Mouse (Mus musculus) MEL (cell line): Measurements from ENCODE around the gene Ints11. TPM values are rescaled to one million over a fixed set of nuclear protein-coding genes. Genes with fewer than 3 reads are reported as not detected.

Experiments
- DNase-seq: peaks from one replicate; pipeline ENCODE4 v3.0.0; 2011; ENCODE audit warnings: low read depth, low spot score
- H3K27ac ChIP-seq: 2 replicates; pipeline ENCODE4 v1.5.1; 2012; ENCODE audit warnings: low read depth, mild to moderate bottlenecking, control low read depth, low read length, moderate library complexity; ENCODE audit not compliant: control insufficient read depth
- H3K27me3 ChIP-seq, 2 experiments: fragments of 150-350 bp in 1 of 2; sonication (generic) in 1 of 2; 2 replicates each; pipeline ENCODE4 v1.6.1; 2012; ENCODE audit warnings: low read length in 2 of 2, mild to moderate bottlenecking in 2 of 2, improper control_type of control experiment in 1 of 2, moderate library complexity in 1 of 2; ENCODE audit not compliant: insufficient read depth in 2 of 2, control insufficient read depth in 1 of 2
- H3K36me3 ChIP-seq, 2 experiments: 2 replicates each; pipeline ENCODE4 v1.6.1; 2012 to 2014; ENCODE audit warnings: low read length in 2 of 2, improper control_type of control experiment in 1 of 2, inconsistent platforms in 1 of 2, mild to moderate bottlenecking in 1 of 2; ENCODE audit not compliant: insufficient read depth in 2 of 2, control insufficient read depth in 1 of 2
- H3K4me1 ChIP-seq, 2 experiments: fragments of 150-350 bp in 1 of 2; sonication (generic) in 1 of 2; 2 replicates each; pipeline ENCODE4 v1.6.1; 2012; ENCODE audit warnings: low read length in 2 of 2, improper control_type of control experiment in 1 of 2, mild to moderate bottlenecking in 1 of 2; ENCODE audit not compliant: insufficient read depth in 2 of 2, control insufficient read depth in 1 of 2
- H3K4me3 ChIP-seq, 2 experiments: fragments of 150-350 bp in 1 of 2; sonication (generic) in 1 of 2; 2 replicates each; pipeline ENCODE4 v1.5.1; 2012; ENCODE audit warnings: low read depth in 2 of 2, low read length in 2 of 2, mild to moderate bottlenecking in 2 of 2, moderate library complexity in 2 of 2, control low read depth in 1 of 2, improper control_type of control experiment in 1 of 2; ENCODE audit not compliant: control insufficient read depth in 1 of 2, insufficient read depth in 1 of 2
- H3K79me2 ChIP-seq: 2 replicates; pipeline ENCODE4 v1.6.1; 2012; ENCODE audit warnings: mild to moderate bottlenecking, low read length, moderate library complexity; ENCODE audit not compliant: control insufficient read depth, poor library complexity, insufficient read depth
- H3K9ac ChIP-seq: 2 replicates; pipeline ENCODE4 v1.6.1; 2012; ENCODE audit warnings: low read depth, mild to moderate bottlenecking, control low read depth, low read length, moderate library complexity; ENCODE audit not compliant: control insufficient read depth, poor library complexity, severe bottlenecking
- H3K9me3 ChIP-seq: fragments of 150-350 bp; sonication (generic); replicated peaks from 2 replicates; pipeline ENCODE4 v1.6.1; 2012; ENCODE audit warnings: mild to moderate bottlenecking, low read length, improper control_type of control experiment, moderate library complexity; ENCODE audit not compliant: insufficient read depth
- BHLHE40 ChIP-seq: IDR thresholded peaks from 2 replicates; pipeline ENCODE4 v1.6.1; 2012; ENCODE audit warnings: low read depth, mild to moderate bottlenecking, inconsistent platforms, low read length, improper control_type of control experiment, borderline replicate concordance
- CTCF ChIP-seq, 3 experiments: IDR thresholded peaks in 2 of 3; conservative IDR thresholded peaks in 1 of 3; 2 replicates each; pipeline ENCODE4 v1.5.1; 2011 to 2012; ENCODE audit warnings: low read length in 3 of 3, low read depth in 2 of 3, mild to moderate bottlenecking in 2 of 3, improper control_type of control experiment in 1 of 3, inconsistent platforms in 1 of 3, mixed read lengths in 1 of 3, moderate library complexity in 1 of 3; ENCODE audit not compliant: control insufficient read depth in 1 of 3, insufficient read depth in 1 of 3, poor library complexity in 1 of 3, severe bottlenecking in 1 of 3
- ELF1 ChIP-seq: IDR thresholded peaks from 2 replicates; pipeline ENCODE4 v1.6.1; 2014; ENCODE audit warnings: low read depth, mild to moderate bottlenecking, inconsistent platforms, low read length, improper control_type of control experiment, moderate library complexity
- JUND ChIP-seq: IDR thresholded peaks from 2 replicates; pipeline ENCODE4 v1.6.1; 2011; ENCODE audit warnings: low read depth, mild to moderate bottlenecking, improper control_type of control experiment, low read length
- MAFK ChIP-seq: IDR thresholded peaks from 2 replicates; pipeline ENCODE4 v1.6.1; 2011; ENCODE audit warnings: low read depth, mild to moderate bottlenecking, low read length, improper control_type of control experiment, borderline replicate concordance
- MAX ChIP-seq: IDR thresholded peaks from 2 replicates; pipeline ENCODE4 v1.6.1; 2011; ENCODE audit warnings: low read length, improper control_type of control experiment
- MAZ ChIP-seq: IDR thresholded peaks from 2 replicates; pipeline ENCODE4 v1.6.1; 2012; ENCODE audit warnings: low read depth, mild to moderate bottlenecking, inconsistent platforms, low read length, improper control_type of control experiment
- MEF2A ChIP-seq: IDR thresholded peaks from 2 replicates; pipeline ENCODE4 v1.6.1; 2014; ENCODE audit warnings: low read depth, mild to moderate bottlenecking, inconsistent platforms, low read length, improper control_type of control experiment; ENCODE audit not compliant: poor library complexity, insufficient replicate concordance, severe bottlenecking; ENCODE audit errors: extremely low read depth
- MXI1 ChIP-seq: IDR thresholded peaks from 2 replicates; pipeline ENCODE4 v1.6.1; 2011; ENCODE audit warnings: mild to moderate bottlenecking, low read depth, low read length, improper control_type of control experiment
- MYB ChIP-seq: IDR thresholded peaks from 2 replicates; pipeline ENCODE4 v1.6.1; 2011; ENCODE audit warnings: mild to moderate bottlenecking, low read depth, low read length, improper control_type of control experiment
- NELFE ChIP-seq: IDR thresholded peaks from 2 replicates; pipeline ENCODE4 v1.6.1; 2011; ENCODE audit warnings: low read depth, low read length, improper control_type of control experiment
- NRF1 ChIP-seq: IDR thresholded peaks from 2 replicates; pipeline ENCODE4 v1.6.1; 2014; ENCODE audit warnings: low read depth, mild to moderate bottlenecking, inconsistent platforms, low read length, improper control_type of control experiment, moderate library complexity; ENCODE audit not compliant: poor library complexity, insufficient read depth, severe bottlenecking
- POLR2A ChIP-seq, 2 experiments: IDR thresholded peaks; 2 replicates each; pipeline ENCODE4 v1.6.1; 2011 to 2012; ENCODE audit warnings: low read length in 2 of 2, mild to moderate bottlenecking in 2 of 2, control low read depth in 1 of 2, improper control_type of control experiment in 1 of 2, low read depth in 1 of 2, moderate library complexity in 1 of 2; ENCODE audit not compliant: control insufficient read depth in 1 of 2, insufficient read depth in 1 of 2, poor library complexity in 1 of 2
- POLR2AphosphoS2 ChIP-seq: IDR thresholded peaks from 2 replicates; pipeline ENCODE4 v1.6.1; 2011; ENCODE audit warnings: low read length, improper control_type of control experiment
- POLR2AphosphoS5 ChIP-seq: IDR thresholded peaks from 2 replicates; pipeline ENCODE4 v1.6.1; 2012; ENCODE audit warnings: low read depth, borderline replicate concordance, mild to moderate bottlenecking, inconsistent platforms, low read length, moderate library complexity, mixed read lengths
- SIN3A ChIP-seq: IDR thresholded peaks from 2 replicates; pipeline ENCODE4 v1.6.1; 2012; ENCODE audit warnings: low read length, improper control_type of control experiment, inconsistent platforms
- SMC3 ChIP-seq: IDR thresholded peaks from 2 replicates; pipeline ENCODE4 v1.6.1; 2011; ENCODE audit warnings: low read depth, low read length, improper control_type of control experiment
- TBP ChIP-seq: IDR thresholded peaks from 2 replicates; pipeline ENCODE4 v1.8.0; 2011; ENCODE audit warnings: low read depth, low read length, improper control_type of control experiment
- TCF12 ChIP-seq: IDR thresholded peaks from 2 replicates; pipeline ENCODE4 v1.6.1; 2014; ENCODE audit warnings: low read depth, mild to moderate bottlenecking, inconsistent platforms, low read length, improper control_type of control experiment, moderate library complexity
- USF1 ChIP-seq: IDR thresholded peaks from 2 replicates; pipeline ENCODE4 v1.6.1; 2014; ENCODE audit warnings: low read depth, mild to moderate bottlenecking, inconsistent platforms, low read length, improper control_type of control experiment, moderate library complexity
- ZC3H11A ChIP-seq: IDR thresholded peaks from 2 replicates; pipeline ENCODE4 v1.6.1; 2012; ENCODE audit warnings: low read depth, mild to moderate bottlenecking, inconsistent platforms, low read length, improper control_type of control experiment
- ZKSCAN1 ChIP-seq: IDR thresholded peaks from 2 replicates; pipeline ENCODE4 v1.6.1; 2012; ENCODE audit warnings: low read depth, mild to moderate bottlenecking, inconsistent platforms, low read length, improper control_type of control experiment, moderate library complexity
- ZMIZ1 ChIP-seq: IDR thresholded peaks from 2 replicates; pipeline ENCODE4 v1.6.1; 2012; ENCODE audit warnings: low read depth, mild to moderate bottlenecking, inconsistent platforms, low read length, improper control_type of control experiment, moderate library complexity
- polyA plus RNA-seq, 2 experiments: library from polyadenylated mRNA; stranded (reverse) in 1 of 2; unstranded in 1 of 2; fragments of >175 nt in 1 of 2; fragments of >200 nt in 1 of 2; gene quantifications; 2 replicates each; pipeline versions ENCODE4 v1.2.1 to v1.2.4; 2012; ENCODE audit warnings: low replicate concordance in 2 of 2, low read depth in 1 of 2; ENCODE audit not compliant: insufficient read length in 2 of 2, insufficient read depth in 1 of 2, missing spikeins in 1 of 2
- total RNA-seq: library from RNA; depleted of rRNA; stranded (reverse); fragments of 300-350 nt; gene quantifications from 2 replicates; pipeline ENCODE4 v1.2.3, GENCODE M21; 2012

Gene Ints11
- total and polyA plus RNA-seq, 3 experiments = 78.9 to 96.8 TPM; not detected in 1

DNA sequence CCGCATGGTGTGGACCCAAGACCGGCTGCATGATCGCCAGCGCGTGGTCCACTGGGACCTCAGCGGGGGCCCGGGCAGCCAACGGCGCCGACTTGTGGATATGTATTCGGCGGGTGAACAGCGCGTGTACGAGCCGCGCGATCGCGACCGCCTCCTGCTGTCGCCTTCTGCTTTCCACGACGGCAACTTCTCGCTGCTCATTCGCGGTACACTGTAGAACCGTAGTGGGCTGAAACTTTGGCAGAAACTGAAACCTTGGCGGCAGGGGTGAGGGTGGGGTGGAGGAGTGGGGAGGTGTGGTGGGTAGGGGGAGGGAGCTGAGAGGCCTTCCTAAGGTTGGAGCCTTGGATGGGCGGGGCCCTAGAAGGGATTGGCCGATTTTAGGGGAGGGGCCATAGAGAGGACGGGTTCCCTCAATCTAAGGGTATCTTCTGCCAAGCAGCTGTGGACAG lies 28.3 kb upstream of the Ints11 start:
- H3K9ac ChIP-seq = peak overlapping the region; percentile 83

DNA sequence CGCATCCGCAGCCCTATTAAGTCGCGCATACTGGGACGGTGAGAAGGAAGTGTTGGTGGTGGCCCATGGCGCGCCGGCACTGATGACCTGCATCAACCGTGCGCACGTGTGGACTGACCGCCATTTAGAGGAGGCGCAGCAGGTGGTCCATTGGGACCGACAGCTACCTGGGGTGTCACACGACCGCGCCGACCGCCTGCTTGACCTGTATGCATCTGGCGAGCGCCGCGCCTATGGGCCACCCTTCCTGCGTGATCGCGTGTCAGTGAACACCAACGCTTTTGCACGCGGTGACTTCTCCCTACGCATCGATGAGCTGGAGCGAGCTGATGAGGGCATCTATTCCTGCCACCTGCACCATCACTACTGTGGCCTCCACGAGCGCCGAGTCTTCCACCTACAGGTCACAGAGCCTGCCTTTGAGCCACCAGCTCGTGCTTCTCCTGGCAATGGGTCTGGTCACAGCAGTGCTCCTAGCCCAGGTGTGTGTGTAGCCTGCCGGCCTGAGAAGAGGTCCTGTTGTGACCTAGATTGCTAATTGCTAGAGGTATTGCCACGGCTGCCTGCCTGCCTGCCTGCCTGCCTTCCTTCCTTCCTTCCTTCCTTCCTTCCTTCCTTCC lies 27.6 kb upstream of the Ints11 start:
- no peak for DNase-seq
- no peaks in the 10 kb centered on the region for H3K9me3 ChIP-seq
- H3K36me3 ChIP-seq = no peaks in the 10 kb centered on the region; a peak in 1 of 4 replicates
- H3K4me1 ChIP-seq = 0 out of 4 replicates have a peak, but pooled peaks cover 0 to 3% of the 10 kb centered on the region in 2 experiments
- no peaks in the 10 kb centered on the region for H3K27me3 ChIP-seq
- H3K27ac ChIP-seq = no peak overlapping the region
- H3K4me3 ChIP-seq = no peak overlapping the region
- peaks cover 2% of the 10 kb centered on the region; the same call in 1 of the 2 replicates for H3K79me2 ChIP-seq
- TF ChIP-seq TCF12 = no peak
- TF ChIP-seq ELF1 = no peak
- no peak for TF ChIP-seq BHLHE40
- TF ChIP-seq MYB = no peak
- no peak for TF ChIP-seq TBP
- TF ChIP-seq MEF2A = no peak
- no peak for TF ChIP-seq SMC3
- no peak for TF ChIP-seq POLR2AphosphoS2
- TF ChIP-seq USF1 = no peak
- no peak overlapping the region for H3K9ac ChIP-seq

More for the DNA sequence above, 28.3 kb upstream of the Ints11 start:
- peak; percentile 93 for DNase-seq
- no peaks in the 10 kb centered on the region for H3K27me3 ChIP-seq
- H3K9me3 ChIP-seq = no peaks in the 10 kb centered on the region
- TF ChIP-seq MXI1 (peak; percentile 81; the same call in 1 of the 2 replicates), SMC3 (0 out of 2 replicates have a peak, but pooled peaks have one; percentile 6), ZKSCAN1 (no peak), ZMIZ1 (no peak), JUND (no peak), NRF1 (no peak), ZC3H11A (no peak), CTCF (IDR thresholded peaks at IDR 0.05 in 2 of 3, conservative IDR thresholded peaks at IDR 0.05 in 1 of 3; ENCODE audit: control insufficient read depth in 1 of 3, insufficient read depth in 1 of 3, low read depth in 2 of 3, low read length in 3 of 3, poor library complexity in 1 of 3, severe bottlenecking in 1 of 3) (peak in 2 of 3 experiments; percentile 40 to 45; a peak in 3 of 6 replicates), TBP (peak; percentile 11; the same call in 1 of the 2 replicates), MAX (peak; percentile 17; the same call in 1 of the 2 replicates), SIN3A (peak; percentile 51; the same call in 1 of the 2 replicates), MAZ (peak; percentile 68; the same call in 1 of the 2 replicates), POLR2AphosphoS5 (no peak), TCF12 (0 out of 2 replicates have a peak, but pooled peaks have one; percentile 6), POLR2A (IDR thresholded peaks at IDR 0.05; ENCODE audit: control insufficient read depth in 1 of 2, insufficient read depth in 1 of 2, low read depth in 1 of 2, low read length in 2 of 2, poor library complexity in 1 of 2) (peak; percentile 43 to 64; a peak in 1 of 4 replicates), NELFE (peak; percentile 40; the same call in 1 of the 2 replicates), USF1 (no peak), MAFK (no peak)
- TF ChIP-seq, all 39 proteins: peak for 10
- H3K79me2 ChIP-seq = peaks cover 2% of the 10 kb centered on the region; the same call in 1 of the 2 replicates
- peak overlapping the region; percentile 78 to 91 for H3K4me3 ChIP-seq
- 0 out of 4 replicates have a peak, but pooled peaks cover 0 to 3% of the 10 kb centered on the region in 2 experiments for H3K4me1 ChIP-seq
- H3K27ac ChIP-seq = peak overlapping the region; percentile 38; the same call in 1 of the 2 replicates
- no peaks in the 10 kb centered on the region; a peak in 1 of 4 replicates for H3K36me3 ChIP-seq
